Mouse (Mus musculus) bone marrow macrophage, adult 2 months (primary cell): Measurements from ENCODE around the gene P3h2.

Experiments used
- CTCF ChIP-seq: IDR thresholded peaks from 2 replicates; pipeline ENCODE4 v1.5.1; 2012; ENCODE audit warnings: low read depth, mild to moderate bottlenecking, low read length, moderate library complexity
- POLR2A ChIP-seq: IDR thresholded peaks from 2 replicates; pipeline ENCODE4 v1.6.1; 2012; ENCODE audit warnings: mild to moderate bottlenecking, low read depth, low read length, borderline replicate concordance

GRCm38 (mm10) chr16:26075063-26075462 lies 30.5 kb downstream of the P3h2 start:
- TF ChIP-seq POLR2A: no peak
- TF ChIP-seq CTCF: no peak
